Mouse (Mus musculus): Measurements from ENCODE around the gene Ube2ql1. TPM values are rescaled to one million over a fixed set of nuclear protein-coding genes. Genes with fewer than 3 reads are reported as not detected.

Ube2ql1 gene
- polyA plus RNA-seq, 1 experiment from 2014 or later = 14.2 TPM

DNA sequence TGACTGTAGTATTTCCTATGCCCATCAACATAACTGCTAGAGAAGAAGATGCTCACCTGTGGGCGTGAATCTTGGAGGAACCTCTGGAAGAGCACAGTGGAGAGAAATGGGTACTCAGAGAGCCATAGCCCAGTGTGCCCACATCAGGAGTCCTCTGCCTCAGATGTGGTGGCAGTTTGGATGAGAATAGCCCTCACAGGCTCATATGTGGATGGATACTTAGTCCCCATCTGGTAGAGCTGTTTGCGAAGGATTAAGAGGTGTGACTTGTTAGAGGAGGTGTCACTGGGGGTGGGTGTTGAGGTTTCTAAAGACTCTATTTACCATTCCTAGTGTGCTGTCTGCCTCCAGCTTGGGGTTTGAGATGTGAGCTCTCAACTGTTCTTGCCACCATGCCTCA, 13.2 kb upstream of the Ube2ql1 start:
- H3K9me3 ChIP-seq (ENCODE audit: control insufficient read depth, low read length) = no peaks in the 10 kb centered on the region
- H3K36me3 ChIP-seq (ENCODE audit: control insufficient read depth, insufficient read depth, low read length) = no peaks in the 10 kb centered on the region
- H3K27me3 ChIP-seq (ENCODE audit: control insufficient read depth, insufficient read depth, low read length) = no peaks in the 10 kb centered on the region
- 80% methylated on average over 2 of the region's 2 CpGs for WGBS
- H3K4me1 ChIP-seq (replicated peaks; ENCODE audit: control insufficient read depth, insufficient read depth, low read length) = no peaks in the 10 kb centered on the region
- ATAC-seq (ENCODE audit: low FRiP score) (no peak), DNase-seq (ENCODE audit: low spot score) (no peak)
- no peak overlapping the region for H3K27ac ChIP-seq (ENCODE audit: low read depth, low read length)
- no peak overlapping the region for H3K9ac ChIP-seq (ENCODE audit: low read depth, low read length)
- no peak overlapping the region for H3K4me3 ChIP-seq (ENCODE audit: low read depth, low read length)
- no peak overlapping the region for H3K4me2 ChIP-seq (replicated peaks; ENCODE audit: low read depth, low read length)

DNA sequence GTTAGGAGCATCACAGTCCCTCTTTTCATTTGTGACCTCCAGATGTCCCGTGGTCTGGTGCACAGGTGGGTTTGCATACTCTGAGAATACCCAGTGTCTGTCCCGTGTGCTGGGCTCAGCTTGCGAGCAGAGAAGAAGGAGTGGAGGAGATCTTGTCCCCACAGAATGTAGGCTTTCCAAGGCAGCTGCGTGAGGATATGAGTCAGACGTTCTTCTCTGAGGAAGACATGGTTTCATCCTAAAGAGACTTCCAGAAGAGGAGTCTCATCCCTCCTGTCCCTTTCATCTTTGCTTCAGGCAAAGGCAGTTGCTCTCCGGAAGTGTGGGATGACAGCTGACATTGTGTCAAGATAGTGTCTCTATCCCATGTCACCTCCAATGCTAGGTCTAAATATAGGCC, 11.8 kb upstream of the Ube2ql1 start:
- 88% methylated on average over 6 of the region's 6 CpGs for WGBS
- ATAC-seq (ENCODE audit: low FRiP score) (no peak), DNase-seq (ENCODE audit: low spot score) (no peak)
- Histone ChIP-seq H3K27ac (ENCODE audit: low read depth, low read length) (no peak overlapping the region), H3K36me3 (ENCODE audit: control insufficient read depth, insufficient read depth, low read length) (no peaks in the 10 kb centered on the region), H3K9ac (ENCODE audit: low read depth, low read length) (no peak overlapping the region), H3K4me1 (replicated peaks; ENCODE audit: control insufficient read depth, insufficient read depth, low read length) (no peaks in the 10 kb centered on the region), H3K9me3 (ENCODE audit: control insufficient read depth, low read length) (no peaks in the 10 kb centered on the region), H3K27me3 (ENCODE audit: control insufficient read depth, insufficient read depth, low read length) (no peaks in the 10 kb centered on the region), H3K4me2 (replicated peaks; ENCODE audit: low read depth, low read length) (no peak overlapping the region), H3K4me3 (ENCODE audit: low read depth, low read length) (no peak overlapping the region)

DNA sequence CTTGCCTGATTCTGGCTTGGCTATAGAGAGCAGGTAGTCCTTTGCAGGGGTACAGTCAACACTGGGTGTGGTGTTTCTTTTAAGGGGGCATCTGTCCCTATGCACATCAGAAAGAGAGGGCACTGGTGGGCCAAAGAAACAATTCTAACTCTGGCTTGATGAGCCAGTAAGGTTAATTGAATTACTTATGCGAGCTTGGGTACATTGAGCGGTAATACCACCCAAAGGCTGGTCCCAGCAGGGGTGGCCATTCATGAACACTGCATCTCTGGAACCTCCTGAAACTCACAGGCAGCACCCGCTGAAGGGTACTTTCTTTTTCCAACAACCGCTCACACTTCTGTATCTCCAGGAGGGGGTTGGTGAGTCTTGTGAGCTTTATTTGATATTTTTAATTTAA, 9.1 kb upstream of the Ube2ql1 start:
- no peak overlapping the region for H3K9ac ChIP-seq (ENCODE audit: low read depth, low read length)
- H3K4me3 ChIP-seq (ENCODE audit: low read depth, low read length) = no peak overlapping the region
- H3K27me3 ChIP-seq (ENCODE audit: control insufficient read depth, insufficient read depth, low read length) = no peaks in the 10 kb centered on the region
- no peaks in the 10 kb centered on the region for H3K9me3 ChIP-seq (ENCODE audit: control insufficient read depth, low read length)
- DNase-seq (ENCODE audit: low spot score) (no peak), ATAC-seq (ENCODE audit: low FRiP score) (no peak)
- H3K27ac ChIP-seq (ENCODE audit: low read depth, low read length) = no peak overlapping the region
- WGBS = 50% methylated on average over 4 of the region's 4 CpGs
- no peak overlapping the region for H3K4me2 ChIP-seq (replicated peaks; ENCODE audit: low read depth, low read length)
- no peaks in the 10 kb centered on the region for H3K4me1 ChIP-seq (replicated peaks; ENCODE audit: control insufficient read depth, insufficient read depth, low read length)
- no peaks in the 10 kb centered on the region for H3K36me3 ChIP-seq (ENCODE audit: control insufficient read depth, insufficient read depth, low read length)

DNA sequence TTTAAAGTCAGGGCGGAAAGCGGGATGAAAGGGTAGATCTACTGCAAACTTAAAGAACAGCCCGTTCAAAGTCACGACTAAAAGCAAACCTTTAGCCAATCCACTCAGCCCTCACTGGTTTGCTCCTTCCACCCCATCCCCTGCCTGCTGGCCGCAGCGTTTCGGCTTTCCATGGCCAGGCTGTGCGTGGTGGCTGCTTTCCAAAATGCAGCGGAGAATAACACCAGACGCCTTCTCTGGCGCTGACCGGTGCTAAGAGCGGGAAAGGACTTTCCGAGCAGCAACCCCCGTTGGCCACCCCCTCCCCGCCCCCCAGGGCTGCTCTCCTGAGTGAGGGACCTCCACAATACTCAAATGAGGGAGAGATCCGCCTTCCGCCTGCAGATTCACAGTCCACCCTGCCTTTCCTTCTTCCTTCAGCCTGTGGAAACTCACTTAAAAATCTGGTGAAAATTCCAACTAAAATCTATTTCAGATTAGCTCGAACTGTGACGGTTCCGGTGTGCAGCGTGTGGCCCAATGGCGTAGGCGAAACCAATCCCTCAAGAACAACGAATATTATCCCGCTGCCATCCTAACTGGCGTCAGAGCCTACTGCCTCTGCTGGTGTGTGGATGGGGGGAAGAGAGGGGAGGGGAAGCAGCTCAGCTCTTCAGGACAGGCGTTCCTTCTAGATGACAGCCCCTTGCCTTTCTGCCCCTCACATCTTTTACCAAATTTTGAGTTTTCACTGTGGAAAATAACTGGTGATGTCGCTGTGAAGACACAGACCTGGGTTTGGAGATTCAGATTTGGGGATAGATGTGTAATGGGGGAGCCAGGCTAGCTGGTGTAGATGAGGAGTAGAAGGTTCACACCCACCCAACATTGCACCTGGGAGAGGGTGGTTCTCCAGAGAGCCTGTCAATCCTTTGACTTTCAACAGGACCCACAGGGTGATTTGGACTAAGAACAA, 919 bp upstream of the Ube2ql1 start:
- peak overlapping the region; percentile 74 for H3K4me3 ChIP-seq (ENCODE audit: low read depth, low read length)
- ATAC-seq (ENCODE audit: low FRiP score) (peak; percentile 52), DNase-seq (ENCODE audit: low spot score) (peak; percentile 68)
- peak overlapping the region; percentile 90 for H3K4me2 ChIP-seq (replicated peaks; ENCODE audit: low read depth, low read length)
- 2% methylated on average over 29 of the region's 29 CpGs for WGBS
- H3K9me3 ChIP-seq (ENCODE audit: control insufficient read depth, low read length) = no peaks in the 10 kb centered on the region
- no peaks in the 10 kb centered on the region for H3K36me3 ChIP-seq (ENCODE audit: control insufficient read depth, insufficient read depth, low read length)
- peak overlapping the region; percentile 72 for H3K9ac ChIP-seq (ENCODE audit: low read depth, low read length)
- 0 out of 2 replicates have a peak overlapping the region, but pooled peaks have one; percentile 53 for H3K27ac ChIP-seq (ENCODE audit: low read depth, low read length)
- H3K4me1 ChIP-seq (replicated peaks; ENCODE audit: control insufficient read depth, insufficient read depth, low read length) = peaks cover 3% of the 10 kb centered on the region; the same call in 1 of the 2 replicates
- peaks cover 3% of the 10 kb centered on the region; the same call in 1 of the 2 replicates for H3K27me3 ChIP-seq (ENCODE audit: control insufficient read depth, insufficient read depth, low read length)

DNA sequence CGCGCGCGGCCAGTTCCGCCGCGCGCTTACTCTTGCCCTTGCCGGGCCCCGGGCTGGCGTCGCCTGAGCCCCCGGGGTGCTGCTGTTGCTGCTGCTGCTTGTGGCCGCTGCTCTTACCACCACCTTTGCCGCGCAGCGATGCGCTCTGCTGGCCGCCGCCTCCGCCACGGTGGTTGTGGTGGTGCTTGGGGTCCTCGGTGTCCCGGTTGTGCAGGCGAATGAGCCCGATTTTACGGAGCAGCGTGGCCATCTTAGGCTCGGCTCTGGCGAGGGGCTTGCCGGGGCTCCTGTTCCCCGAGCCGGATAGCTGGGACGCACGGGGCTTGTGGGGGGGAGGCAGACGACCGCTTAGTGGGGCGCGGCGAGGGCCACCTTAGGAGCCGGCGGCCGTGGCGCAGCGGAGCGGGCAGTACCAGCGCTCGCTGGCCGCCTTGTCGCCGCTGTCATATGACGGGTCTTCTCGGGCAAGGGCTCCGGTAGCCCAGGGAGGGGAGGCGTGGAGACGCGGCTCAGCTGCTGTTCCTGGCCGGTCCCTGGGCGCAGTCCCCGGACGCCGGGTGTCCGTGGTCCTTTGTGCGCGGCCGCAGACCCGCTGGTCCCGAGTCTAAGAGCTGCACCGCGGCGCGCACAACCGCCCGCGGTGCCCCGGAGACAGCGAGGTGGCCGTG, 464 bp downstream of the Ube2ql1 start:
- H3K9ac ChIP-seq (ENCODE audit: low read depth, low read length) = peak overlapping the region; percentile 79
- H3K27me3 ChIP-seq (ENCODE audit: control insufficient read depth, insufficient read depth, low read length) = peaks cover 3% of the 10 kb centered on the region; the same call in 1 of the 2 replicates
- peak overlapping the region; percentile 74 for H3K4me3 ChIP-seq (ENCODE audit: low read depth, low read length)
- no peaks in the 10 kb centered on the region for H3K36me3 ChIP-seq (ENCODE audit: control insufficient read depth, insufficient read depth, low read length)
- peak overlapping the region; percentile 90 for H3K4me2 ChIP-seq (replicated peaks; ENCODE audit: low read depth, low read length)
- peak overlapping the region; percentile 91 for H3K27ac ChIP-seq (ENCODE audit: low read depth, low read length)
- peak; percentile 74 for DNase-seq (ENCODE audit: low spot score)
- H3K4me1 ChIP-seq (replicated peaks; ENCODE audit: control insufficient read depth, insufficient read depth, low read length) = peaks cover 3% of the 10 kb centered on the region; the same call in 1 of the 2 replicates
- ATAC-seq (ENCODE audit: low FRiP score) = peak; percentile 75
- WGBS = under 1% methylated on average over 74 of the region's 78 CpGs
- H3K9me3 ChIP-seq (ENCODE audit: control insufficient read depth, low read length) = no peaks in the 10 kb centered on the region

DNA sequence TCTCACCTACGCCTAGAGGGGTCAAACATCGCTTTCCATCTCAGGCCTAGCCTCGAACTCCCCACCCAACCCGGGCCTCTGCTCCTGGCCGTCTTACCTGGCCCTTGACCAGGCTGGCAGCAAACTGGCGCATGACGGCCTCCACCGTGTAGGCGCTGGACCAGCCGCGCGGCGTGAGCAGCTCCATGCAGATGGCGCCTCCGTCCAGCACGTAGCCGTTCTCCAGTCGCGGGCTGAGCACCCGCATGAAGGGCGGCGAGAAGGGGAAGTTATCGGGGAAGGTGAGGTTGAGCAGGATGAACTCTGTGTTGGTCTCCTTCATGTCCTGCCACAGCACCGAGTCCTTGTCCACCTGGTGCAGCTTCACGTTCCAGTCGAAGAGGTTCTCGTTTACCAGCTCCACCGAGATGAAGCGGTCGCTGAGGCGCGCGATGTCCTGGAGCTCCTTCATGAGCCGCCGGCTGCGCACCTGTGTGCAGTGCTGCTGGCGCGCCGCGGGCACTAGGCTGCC, 1.2 kb downstream of the Ube2ql1 start:
- H3K4me1 ChIP-seq (replicated peaks; ENCODE audit: control insufficient read depth, insufficient read depth, low read length) = peaks cover 3% of the 10 kb centered on the region; the same call in 1 of the 2 replicates
- H3K4me3 ChIP-seq (ENCODE audit: low read depth, low read length) = peak overlapping the region; percentile 74
- peak overlapping the region; percentile 79 for H3K9ac ChIP-seq (ENCODE audit: low read depth, low read length)
- ATAC-seq (ENCODE audit: low FRiP score) (peak; percentile 13; the same call in 1 of the 2 replicates), DNase-seq (ENCODE audit: low spot score) (peak; percentile 68)
- no peaks in the 10 kb centered on the region for H3K9me3 ChIP-seq (ENCODE audit: control insufficient read depth, low read length)
- H3K27ac ChIP-seq (ENCODE audit: low read depth, low read length) = peak overlapping the region; percentile 91; the same call in 1 of the 2 replicates
- H3K4me2 ChIP-seq (replicated peaks; ENCODE audit: low read depth, low read length) = peak overlapping the region; percentile 90
- under 1% methylated on average over 40 of the region's 40 CpGs for WGBS
- H3K27me3 ChIP-seq (ENCODE audit: control insufficient read depth, insufficient read depth, low read length) = peaks cover 3% of the 10 kb centered on the region; the same call in 1 of the 2 replicates
- no peaks in the 10 kb centered on the region for H3K36me3 ChIP-seq (ENCODE audit: control insufficient read depth, insufficient read depth, low read length)

DNA sequence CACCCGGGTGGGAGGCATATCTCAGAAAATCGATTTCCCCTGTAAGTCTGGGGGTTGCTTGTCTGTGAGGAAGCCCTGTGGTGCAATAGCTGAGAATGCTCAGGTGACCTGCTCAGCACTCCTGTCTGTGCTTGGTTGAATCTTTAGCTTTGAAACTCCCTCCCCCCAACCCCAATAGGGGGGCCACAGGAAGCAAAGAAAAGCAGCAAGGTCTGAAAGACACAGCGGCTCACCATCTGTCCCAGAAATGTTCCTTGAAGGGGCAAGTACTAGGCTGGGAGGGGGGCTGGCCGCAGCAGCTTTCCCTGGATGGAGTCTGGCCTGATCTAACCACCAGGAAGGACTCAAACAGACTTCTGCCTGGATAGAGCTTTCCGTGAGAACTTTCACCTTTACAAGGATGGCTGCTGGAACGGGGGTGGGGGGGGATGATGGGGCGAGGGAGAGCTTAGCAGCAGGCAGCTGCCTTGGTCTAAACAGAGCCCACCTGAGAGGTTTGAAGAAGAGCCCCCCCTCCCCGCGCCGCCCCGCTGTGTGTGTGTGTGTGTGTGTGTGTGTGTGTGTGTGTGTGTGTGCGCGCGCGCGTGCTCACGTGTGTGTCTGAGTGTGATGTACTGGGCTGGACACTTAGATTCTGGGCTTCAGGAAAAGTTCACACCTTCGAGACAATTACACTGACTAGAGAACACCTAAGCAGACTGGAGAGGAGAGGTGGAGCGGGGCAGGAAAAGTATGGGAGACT, 2.1 kb downstream of the Ube2ql1 start:
- peak overlapping the region; percentile 79; the same call in 1 of the 2 replicates for H3K9ac ChIP-seq (ENCODE audit: low read depth, low read length)
- DNase-seq (ENCODE audit: low spot score) = peak; percentile 10
- no peak overlapping the region for H3K27ac ChIP-seq (ENCODE audit: low read depth, low read length)
- peak overlapping the region; percentile 74 for H3K4me3 ChIP-seq (ENCODE audit: low read depth, low read length)
- peak overlapping the region; percentile 90 for H3K4me2 ChIP-seq (replicated peaks; ENCODE audit: low read depth, low read length)
- peaks cover 3% of the 10 kb centered on the region; the same call in 1 of the 2 replicates for H3K27me3 ChIP-seq (ENCODE audit: control insufficient read depth, insufficient read depth, low read length)
- H3K9me3 ChIP-seq (ENCODE audit: control insufficient read depth, low read length) = no peaks in the 10 kb centered on the region
- no peak for ATAC-seq (ENCODE audit: low FRiP score)
- no peaks in the 10 kb centered on the region for H3K36me3 ChIP-seq (ENCODE audit: control insufficient read depth, insufficient read depth, low read length)
- H3K4me1 ChIP-seq (replicated peaks; ENCODE audit: control insufficient read depth, insufficient read depth, low read length) = peaks cover 3% of the 10 kb centered on the region; the same call in 1 of the 2 replicates
- 9% methylated on average over 15 of the region's 19 CpGs for WGBS

DNA sequence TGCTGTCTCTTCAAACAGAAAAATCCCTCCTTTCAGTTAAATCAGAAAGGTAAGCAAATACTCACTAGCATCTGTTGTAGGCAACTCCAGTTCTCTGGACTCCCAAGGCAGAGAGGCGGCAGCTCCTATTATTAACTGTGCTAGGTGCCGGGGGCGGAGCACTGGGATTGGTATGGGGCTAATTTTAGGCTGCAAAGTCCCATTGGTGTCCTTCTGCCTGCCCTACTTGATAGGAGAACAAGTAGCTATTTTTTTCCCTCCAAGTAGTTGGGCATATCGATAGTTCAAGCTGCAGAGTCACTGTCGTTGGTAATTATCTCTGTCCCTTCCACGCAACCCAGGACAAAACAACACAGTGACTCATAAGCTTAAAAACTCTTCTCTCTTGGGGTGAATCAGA, 7.1 kb downstream of the Ube2ql1 start:
- WGBS = 91% methylated on average over 6 of the region's 6 CpGs
- no peaks in the 10 kb centered on the region for H3K9me3 ChIP-seq (ENCODE audit: control insufficient read depth, low read length)
- no peaks in the 10 kb centered on the region for H3K4me1 ChIP-seq (replicated peaks; ENCODE audit: control insufficient read depth, insufficient read depth, low read length)

More for the DNA sequence above, 7.1 kb downstream of the Ube2ql1 start:
- Histone ChIP-seq H3K4me3 (ENCODE audit: low read depth, low read length) (no peak overlapping the region), H3K27ac (ENCODE audit: low read depth, low read length) (no peak overlapping the region), H3K4me2 (replicated peaks; ENCODE audit: low read depth, low read length) (no peak overlapping the region), H3K27me3 (ENCODE audit: control insufficient read depth, insufficient read depth, low read length) (peaks cover 3% of the 10 kb centered on the region; the same call in 1 of the 2 replicates), H3K9ac (ENCODE audit: low read depth, low read length) (no peak overlapping the region), H3K36me3 (ENCODE audit: control insufficient read depth, insufficient read depth, low read length) (no peaks in the 10 kb centered on the region)
- ATAC-seq (ENCODE audit: low FRiP score) (no peak), DNase-seq (ENCODE audit: low spot score) (no peak)

All from hindbrain, embryonic 11.5 days (tissue).